Mouse (Mus musculus) gonadal fat pad, adult 2 months (tissue): ENCODE measurements around the gene Col3a1. TPM values are rescaled to one million over a fixed set of nuclear protein-coding genes. Genes with fewer than 3 reads are reported as not detected.

ENCODE experiments used
- DNase-seq: peaks from one replicate; pipeline ENCODE4 v3.0.0-alpha.2; 2012; ENCODE audit warnings: low read depth
- polyA plus RNA-seq: library from polyadenylated mRNA; depleted of rRNA; stranded (reverse); fragments of >200 nt; gene quantifications from 2 replicates; pipeline ENCODE4 v1.2.3, GENCODE M21; 2012; rRNA removed

The Col3a1 gene
- polyA plus RNA-seq, 1 experiment, result 231 TPM

- DNase-seq, result no peak
Measured at GRCm38 (mm10) chr1:45381866-45382265, 70.5 kb downstream of the Col3a1 start.

Other genes starting within 250 kb of the Col3a1 start
- gene Col5a2, start 191.7 kb downstream of the Col3a1 start, polyA plus RNA-seq, result 16.1 and 26.1 TPM in 2 replicates